Mouse (Mus musculus): ENCODE results near the gene H2-T24. TPM values are rescaled to one million over a fixed set of nuclear protein-coding genes. Genes with fewer than 3 reads are reported as not detected.

H2-T24 gene
- polyA plus RNA-seq, 1 experiment from 2014 or later = 2.2 TPM

DNA sequence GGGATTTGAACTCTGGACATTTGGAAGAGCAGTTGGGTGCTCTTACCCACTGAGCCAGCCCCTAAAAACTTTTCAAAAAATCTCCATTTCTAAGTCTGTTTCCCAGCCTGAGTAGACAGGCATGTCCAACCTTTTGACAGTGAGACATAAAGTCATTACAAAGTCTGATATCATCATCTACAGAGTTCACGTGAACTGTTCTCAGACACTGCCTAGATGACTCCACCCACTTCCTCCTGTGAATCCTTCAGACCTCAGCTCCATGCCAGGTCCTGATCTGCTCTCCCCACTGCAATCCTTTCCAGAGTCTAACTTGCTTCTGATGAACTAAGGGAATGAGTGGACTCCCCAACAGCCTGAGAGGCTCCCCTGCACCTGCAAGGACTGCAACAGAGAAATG, 48.2 kb downstream of the H2-T24 start:
- Histone ChIP-seq H3K36me3 (ENCODE audit: control insufficient read depth, insufficient read depth, low read length) (peaks cover 14% of the 10 kb centered on the region), H3K4me1 (replicated peaks; ENCODE audit: control insufficient read depth, insufficient read depth, low read length) (peaks cover 17% of the 10 kb centered on the region), H3K4me2 (ENCODE audit: low read depth, low read length) (no peak overlapping the region), H3K4me3 (ENCODE audit: low read length) (no peak overlapping the region), H3K27me3 (ENCODE audit: control insufficient read depth, insufficient read depth, low read depth, low read length) (no peaks in the 10 kb centered on the region), H3K9me3 (ENCODE audit: control insufficient read depth, low read length) (no peaks in the 10 kb centered on the region), H3K9ac (ENCODE audit: low read length) (no peak overlapping the region), H3K27ac (ENCODE audit: low read length) (no peak overlapping the region)
- ATAC-seq (ENCODE audit: low read depth) = no peak
- 41% methylated on average over 1 of the region's 1 CpGs for WGBS

DNA sequence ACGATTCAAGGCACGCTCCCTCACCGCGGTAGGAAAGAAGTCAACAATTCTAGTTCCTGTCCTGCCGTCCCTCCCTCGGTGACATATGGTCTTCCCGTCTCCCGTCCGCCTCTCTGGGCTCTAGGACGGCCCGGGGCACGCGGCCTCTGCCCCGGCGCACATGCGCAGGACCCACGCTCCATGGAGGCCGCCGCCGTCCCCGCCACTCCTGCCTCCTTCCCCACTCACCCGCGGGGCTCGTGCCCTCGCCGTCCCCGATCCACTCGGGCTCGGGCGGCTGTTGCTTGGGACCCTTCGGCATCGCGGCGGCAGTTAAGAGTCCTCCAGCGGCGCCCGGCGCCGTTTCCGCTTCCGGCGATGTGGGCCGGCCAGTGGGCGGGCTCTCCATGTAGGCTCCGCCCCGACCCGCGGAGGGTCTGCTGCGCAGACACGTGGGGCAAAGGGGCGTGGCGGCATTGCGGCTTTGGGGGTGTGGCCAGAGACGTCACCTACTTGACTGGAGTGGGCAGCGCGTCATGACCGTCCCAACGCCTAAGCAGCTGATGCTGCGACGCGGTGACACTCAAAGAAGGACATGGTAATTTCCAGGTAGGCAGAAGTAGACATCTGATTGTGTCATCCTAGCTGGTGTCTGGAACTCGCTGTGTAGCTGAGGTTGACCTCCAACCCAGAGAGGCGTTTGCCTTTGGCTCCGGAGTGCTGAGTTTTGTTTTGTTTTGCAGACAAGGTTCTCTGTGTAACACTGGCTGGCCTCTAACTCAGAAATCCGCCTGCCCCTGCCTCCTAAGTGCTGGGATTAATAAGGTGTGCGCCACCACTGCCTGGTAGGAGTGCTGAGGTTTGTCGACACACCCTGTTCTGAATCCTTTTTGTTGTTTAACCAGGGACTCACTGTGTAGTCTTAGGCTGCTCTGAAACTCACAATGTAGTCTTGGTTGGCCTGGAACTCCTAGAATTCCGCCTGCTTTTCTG, 50.7 kb downstream of the H2-T24 start, which contains the start of gene Abcf1:
Abcf1 (minus strand) TSS at position 344 of the 972 bp plus-strand sequence.
- ATAC-seq (ENCODE audit: low read depth) = peak; percentile 98
- H3K4me1 ChIP-seq (replicated peaks; ENCODE audit: control insufficient read depth, insufficient read depth, low read length) = peaks cover 17% of the 10 kb centered on the region
- WGBS = under 1% methylated on average over 65 of the region's 68 CpGs

DNA sequence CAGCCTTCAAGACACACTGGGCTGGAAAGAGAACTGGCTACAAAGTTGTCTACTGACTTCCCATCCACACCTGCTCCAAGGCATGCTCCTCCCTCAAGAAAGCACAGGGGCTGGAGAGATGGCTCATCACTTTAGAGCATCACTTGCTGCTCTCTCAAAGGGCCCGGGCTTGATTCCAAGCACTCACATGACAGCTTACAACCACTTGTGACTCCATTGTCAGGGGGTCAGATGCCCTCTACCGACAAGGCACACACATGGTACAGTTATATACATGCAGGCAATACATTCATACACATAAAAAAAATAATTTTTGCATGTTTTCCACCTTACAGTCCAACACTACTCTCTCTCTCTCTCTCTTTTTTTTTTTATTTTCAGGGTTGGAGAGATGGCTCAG, 52.7 kb downstream of the H2-T24 start:
- 95% methylated on average over 2 of the region's 2 CpGs for WGBS
- no peaks in the 10 kb centered on the region for H3K27me3 ChIP-seq (ENCODE audit: control insufficient read depth, insufficient read depth, low read depth, low read length)
- H3K9me3 ChIP-seq (ENCODE audit: control insufficient read depth, low read length) = no peaks in the 10 kb centered on the region
- peaks cover 14% of the 10 kb centered on the region for H3K36me3 ChIP-seq (ENCODE audit: control insufficient read depth, insufficient read depth, low read length)
- no peak overlapping the region for H3K4me3 ChIP-seq (ENCODE audit: low read length)
- H3K27ac ChIP-seq (ENCODE audit: low read length) = no peak overlapping the region
- ATAC-seq (ENCODE audit: low read depth) = no peak
- no peak overlapping the region for H3K4me2 ChIP-seq (ENCODE audit: low read depth, low read length)
- H3K9ac ChIP-seq (ENCODE audit: low read length) = no peak overlapping the region
- H3K4me1 ChIP-seq (replicated peaks; ENCODE audit: control insufficient read depth, insufficient read depth, low read length) = peaks cover 17% of the 10 kb centered on the region

More for the DNA sequence above, 50.7 kb downstream of the H2-T24 start, which contains the start of gene Abcf1:
- Histone ChIP-seq H3K9ac (ENCODE audit: low read length) (peak within 1 kb of the TSS; percentile 93), H3K27me3 (ENCODE audit: control insufficient read depth, insufficient read depth, low read depth, low read length) (no peaks in the 10 kb centered on the region), H3K4me2 (ENCODE audit: low read depth, low read length) (peak within 1 kb of the TSS; percentile 86), H3K27ac (ENCODE audit: low read length) (peak within 1 kb of the TSS; percentile 79), H3K9me3 (ENCODE audit: control insufficient read depth, low read length) (no peaks in the 10 kb centered on the region), H3K36me3 (ENCODE audit: control insufficient read depth, insufficient read depth, low read length) (peaks cover 14% of the 10 kb centered on the region), H3K4me3 (ENCODE audit: low read length) (peak within 1 kb of the TSS; percentile 98)

DNA sequence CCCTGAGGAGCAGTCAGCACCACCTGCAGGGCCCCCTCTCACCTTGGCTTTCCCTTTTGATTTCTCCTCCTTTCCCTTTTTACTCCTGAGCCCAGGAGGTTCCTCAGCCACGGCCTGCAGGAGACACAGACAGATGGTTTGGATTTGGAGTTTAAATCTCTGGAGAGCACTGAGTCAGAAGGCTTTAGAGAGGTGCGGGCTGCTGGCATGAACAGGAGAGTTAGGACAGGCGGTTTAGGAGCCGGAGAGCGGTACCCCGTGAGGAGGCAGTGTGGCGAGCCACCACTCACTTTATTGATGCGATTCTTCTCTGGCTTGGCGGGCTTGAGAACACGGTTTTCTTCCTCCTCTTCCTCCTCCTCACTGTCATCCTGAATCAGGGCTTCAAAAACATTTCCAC, 57.1 kb downstream of the H2-T24 start:
- no peaks in the 10 kb centered on the region for H3K27me3 ChIP-seq (ENCODE audit: control insufficient read depth, insufficient read depth, low read depth, low read length)
- peaks cover 1% of the 10 kb centered on the region; the same call in 1 of the 2 replicates for H3K4me1 ChIP-seq (replicated peaks; ENCODE audit: control insufficient read depth, insufficient read depth, low read length)
- no peak for ATAC-seq (ENCODE audit: low read depth)
- peaks cover 44% of the 10 kb centered on the region for H3K36me3 ChIP-seq (ENCODE audit: control insufficient read depth, insufficient read depth, low read length)
- no peak overlapping the region for H3K4me2 ChIP-seq (ENCODE audit: low read depth, low read length)
- H3K9me3 ChIP-seq (ENCODE audit: control insufficient read depth, low read length) = no peaks in the 10 kb centered on the region
- WGBS = 93% methylated on average over 10 of the region's 10 CpGs
- no peak overlapping the region for H3K9ac ChIP-seq (ENCODE audit: low read length)
- no peak overlapping the region for H3K27ac ChIP-seq (ENCODE audit: low read length)
- H3K4me3 ChIP-seq (ENCODE audit: low read length) = no peak overlapping the region

DNA sequence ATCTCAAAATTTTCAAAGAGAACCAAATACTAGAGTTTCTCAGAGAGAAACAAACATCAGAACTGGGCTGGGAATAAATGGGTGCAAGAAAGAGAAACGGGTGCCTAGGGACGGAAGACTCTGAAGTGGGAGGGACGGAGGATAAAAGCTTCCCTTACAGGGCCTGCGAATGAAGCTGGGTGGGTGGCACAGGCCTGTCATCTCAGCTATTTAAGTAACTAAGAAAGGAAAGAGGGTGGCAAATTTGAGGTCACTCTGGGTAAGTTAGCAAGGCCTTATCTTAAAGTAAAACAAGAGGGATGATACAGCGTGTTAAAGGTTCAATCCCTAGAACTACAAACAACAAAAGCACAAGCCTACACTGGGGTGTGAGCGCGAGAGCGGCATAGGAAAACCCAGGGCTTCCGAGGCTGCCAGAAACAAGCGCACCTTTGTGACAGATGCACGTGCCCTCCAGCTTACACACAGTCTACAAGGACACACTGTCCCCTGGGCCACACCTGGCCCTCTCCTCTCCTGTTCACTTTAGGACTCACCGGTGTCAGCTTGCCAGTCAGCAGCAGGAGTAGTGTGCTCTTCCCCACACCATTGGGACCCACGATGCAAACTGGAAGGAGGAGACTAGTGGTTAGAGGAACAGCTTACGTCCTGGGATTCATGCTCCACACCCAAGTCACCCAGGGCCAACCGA, 61.7 kb downstream of the H2-T24 start:
- WGBS = 94% methylated on average over 15 of the region's 15 CpGs
- Histone ChIP-seq H3K27ac (ENCODE audit: low read length) (no peak overlapping the region), H3K36me3 (ENCODE audit: control insufficient read depth, insufficient read depth, low read length) (peaks cover 58% of the 10 kb centered on the region), H3K9ac (ENCODE audit: low read length) (no peak overlapping the region), H3K4me1 (replicated peaks; ENCODE audit: control insufficient read depth, insufficient read depth, low read length) (no peaks in the 10 kb centered on the region), H3K27me3 (ENCODE audit: control insufficient read depth, insufficient read depth, low read depth, low read length) (no peaks in the 10 kb centered on the region), H3K4me2 (ENCODE audit: low read depth, low read length) (no peak overlapping the region), H3K4me3 (ENCODE audit: low read length) (no peak overlapping the region), H3K9me3 (ENCODE audit: control insufficient read depth, low read length) (no peaks in the 10 kb centered on the region)
- ATAC-seq (ENCODE audit: low read depth) = no peak

MicroRNAs encoded within 50 kb of the gene (microRNA counts, 519-probe panel; counts per million panel counts)
- 1,031 counts per million, percentile 9 among the panel's probes with 10 or more counts for microRNA mmu-miR-877

Small RNAs within 50 kb of the gene (microRNA-seq; reads per million reads assigned to microRNA genes)
- 45.4 reads per million, percentile 41 among the genes with 10 or more reads in this experiment for gene Mir877

Other genes with a start within 250 kb of the H2-T24 start
- 21.9 and 31.7 TPM in 2 replicates for gene Ier3, start 198.9 kb downstream of the H2-T24 start, polyA plus RNA-seq (2015; fragmentation: Nextera tagmentation; extraction: Ambion mirVana)
- 57.8 and 65.1 TPM in 2 replicates for gene Flot1, start 197.3 kb downstream of the H2-T24 start, polyA plus RNA-seq (2015; fragmentation: Nextera tagmentation; extraction: Ambion mirVana)
- gene Tubb5, start 182.3 kb downstream of the H2-T24 start, polyA plus RNA-seq (2015; fragmentation: Nextera tagmentation; extraction: Ambion mirVana) = 877 and 940 TPM in 2 replicates
- 20.6 and 22.3 TPM in 2 replicates for gene Mdc1, start 179.0 kb downstream of the H2-T24 start, polyA plus RNA-seq (2015; fragmentation: Nextera tagmentation; extraction: Ambion mirVana)
- gene Nrm, start 159.2 kb downstream of the H2-T24 start, polyA plus RNA-seq (2015; fragmentation: Nextera tagmentation; extraction: Ambion mirVana) = 65.6 and 67.9 TPM in 2 replicates
- 23.3 and 26.5 TPM in 2 replicates for gene Ppp1r18, start 155.0 kb downstream of the H2-T24 start, polyA plus RNA-seq (2015; fragmentation: Nextera tagmentation; extraction: Ambion mirVana)
- 40.2 and 42.4 TPM in 2 replicates for gene Dhx16, start 140.7 kb downstream of the H2-T24 start, polyA plus RNA-seq (2015; fragmentation: Nextera tagmentation; extraction: Ambion mirVana)
- gene 2310061I04Rik, start 123.1 kb downstream of the H2-T24 start, polyA plus RNA-seq (2015; fragmentation: Nextera tagmentation; extraction: Ambion mirVana) = 15.6 TPM in 2 replicates
- 62.6 and 62.7 TPM in 2 replicates for gene Atat1, start 110.5 kb downstream of the H2-T24 start, polyA plus RNA-seq (2015; fragmentation: Nextera tagmentation; extraction: Ambion mirVana)
- 67.5 and 73.1 TPM in 2 replicates for gene Mrps18b, start 104.2 kb downstream of the H2-T24 start, polyA plus RNA-seq (2015; fragmentation: Nextera tagmentation; extraction: Ambion mirVana)
- 38.0 and 40.5 TPM in 2 replicates for gene Ppp1r10, start 104.1 kb downstream of the H2-T24 start, polyA plus RNA-seq (2015; fragmentation: Nextera tagmentation; extraction: Ambion mirVana)
- 70.6 and 82.5 TPM in 2 replicates for gene Abcf1, start 50.8 kb downstream of the H2-T24 start, polyA plus RNA-seq (2015; fragmentation: Nextera tagmentation; extraction: Ambion mirVana)
- 43.1 and 44.7 TPM in 2 replicates for gene Gnl1, start 40.7 kb downstream of the H2-T24 start, polyA plus RNA-seq (2015; fragmentation: Nextera tagmentation; extraction: Ambion mirVana)
- gene Prr3, start 40.3 kb downstream of the H2-T24 start, polyA plus RNA-seq (2015; fragmentation: Nextera tagmentation; extraction: Ambion mirVana) = 27.5 and 29.7 TPM in 2 replicates
- 7.2 and 11.7 TPM in 2 replicates for gene H2-T23, start 12.3 kb upstream of the H2-T24 start, polyA plus RNA-seq (2015; fragmentation: Nextera tagmentation; extraction: Ambion mirVana)
- 18.8 and 19.4 TPM in 2 replicates for gene H2-T22, start 22.2 kb upstream of the H2-T24 start, polyA plus RNA-seq (2015; fragmentation: Nextera tagmentation; extraction: Ambion mirVana)
- not detected in 2 replicates for gene Gm6034, start 22.4 kb upstream of the H2-T24 start, polyA plus RNA-seq (2015; fragmentation: Nextera tagmentation; extraction: Ambion mirVana)
- gene Gm11127, start 37.8 kb upstream of the H2-T24 start, polyA plus RNA-seq (2015; fragmentation: Nextera tagmentation; extraction: Ambion mirVana) = not detected in 2 replicates
- not detected in 2 replicates for gene Gm19684, start 101.1 kb upstream of the H2-T24 start, polyA plus RNA-seq (2015; fragmentation: Nextera tagmentation; extraction: Ambion mirVana)
- gene Gm7030, start 108.9 kb upstream of the H2-T24 start, polyA plus RNA-seq (2015; fragmentation: Nextera tagmentation; extraction: Ambion mirVana) = not detected in 2 replicates
- gene Gm8909, start 148.0 kb upstream of the H2-T24 start, polyA plus RNA-seq (2015; fragmentation: Nextera tagmentation; extraction: Ambion mirVana) = 24.5 and 27.5 TPM in 2 replicates
- 0.80 and 1.1 TPM in 2 replicates for gene H2-T3, start 169.7 kb upstream of the H2-T24 start, polyA plus RNA-seq (2015; fragmentation: Nextera tagmentation; extraction: Ambion mirVana)
- 193 and 196 TPM in 2 replicates for gene Rpp21, start 237.5 kb upstream of the H2-T24 start, polyA plus RNA-seq (2015; fragmentation: Nextera tagmentation; extraction: Ambion mirVana)